Mouse (Mus musculus) hindbrain, embryonic 16.5 days (tissue): Measurements from ENCODE around the gene Smim4. TPM values are rescaled to one million over a fixed set of nuclear protein-coding genes. Genes with fewer than 3 reads are reported as not detected.

Experiments used
- ATAC-seq: fragments of 200-750 bp; cut with Nextera tagmentation; 2 replicates; pipeline ENCODE4 v1.8.0; 2017; ENCODE audit warnings: moderate TSS enrichment, moderate library complexity
- H3K27ac ChIP-seq: fragments of 300-500 bp; sonication (generic); 2 replicates; pipeline ENCODE4 v1.5.1; 2014; ENCODE audit warnings: low read depth, mild to moderate bottlenecking, control low read depth, low read length, moderate library complexity
- H3K27me3 ChIP-seq: fragments of 300-500 bp; sonication (generic); replicated peaks from 2 replicates; pipeline ENCODE4 v1.6.1; 2014; ENCODE audit warnings: low read length; ENCODE audit not compliant: control insufficient read depth, insufficient read depth
- H3K36me3 ChIP-seq: fragments of 300-500 bp; sonication (generic); 2 replicates; pipeline ENCODE4 v1.6.1; 2014; ENCODE audit warnings: mild to moderate bottlenecking, low read length, moderate library complexity, mixed read lengths; ENCODE audit not compliant: control insufficient read depth, insufficient read depth
- H3K4me1 ChIP-seq: fragments of 300-500 bp; sonication (generic); 2 replicates; pipeline ENCODE4 v1.6.1; 2014; ENCODE audit warnings: low read depth, low read length; ENCODE audit not compliant: control insufficient read depth, insufficient read depth
- H3K4me2 ChIP-seq: fragments of 300-500 bp; sonication (generic); 2 replicates; pipeline ENCODE4 v1.6.1; 2014; ENCODE audit warnings: mild to moderate bottlenecking, low read length, control low read depth, moderate library complexity
- H3K4me3 ChIP-seq: fragments of 300-500 bp; sonication (generic); 2 replicates; pipeline ENCODE4 v1.5.1; 2014; ENCODE audit warnings: mild to moderate bottlenecking, low read length, control low read depth, moderate library complexity
- H3K9ac ChIP-seq: fragments of 300-500 bp; sonication (generic); 2 replicates; pipeline ENCODE4 v1.6.1; 2014; ENCODE audit warnings: low read depth, mild to moderate bottlenecking, control low read depth, low read length, moderate library complexity
- H3K9me3 ChIP-seq: fragments of 300-500 bp; sonication (generic); 2 replicates; pipeline ENCODE4 v1.6.1; 2014; ENCODE audit warnings: mild to moderate bottlenecking, low read length, moderate library complexity; ENCODE audit not compliant: control insufficient read depth
- WGBS: fragments of 180-500 bp; shearing (Covaris S2); extraction: QIAGEN DNeasy Blood & Tissue Kit; methylation state at CpG from one replicate; pipeline ENCODE4 v1.1.7; 2014; 5-methylcytosine and 5-hydroxymethylcytosine counted together
- polyA plus RNA-seq: library from polyadenylated mRNA; unstranded; fragments of >200 nt; fragmentation: Nextera tagmentation; extraction: Ambion mirVana; gene quantifications from 2 replicates; pipeline ENCODE4 v1.2.1, GENCODE M21; 2015

Gene Smim4
- polyA plus RNA-seq, 1 experiment from 2014 or later: 51.3 TPM

DNA sequence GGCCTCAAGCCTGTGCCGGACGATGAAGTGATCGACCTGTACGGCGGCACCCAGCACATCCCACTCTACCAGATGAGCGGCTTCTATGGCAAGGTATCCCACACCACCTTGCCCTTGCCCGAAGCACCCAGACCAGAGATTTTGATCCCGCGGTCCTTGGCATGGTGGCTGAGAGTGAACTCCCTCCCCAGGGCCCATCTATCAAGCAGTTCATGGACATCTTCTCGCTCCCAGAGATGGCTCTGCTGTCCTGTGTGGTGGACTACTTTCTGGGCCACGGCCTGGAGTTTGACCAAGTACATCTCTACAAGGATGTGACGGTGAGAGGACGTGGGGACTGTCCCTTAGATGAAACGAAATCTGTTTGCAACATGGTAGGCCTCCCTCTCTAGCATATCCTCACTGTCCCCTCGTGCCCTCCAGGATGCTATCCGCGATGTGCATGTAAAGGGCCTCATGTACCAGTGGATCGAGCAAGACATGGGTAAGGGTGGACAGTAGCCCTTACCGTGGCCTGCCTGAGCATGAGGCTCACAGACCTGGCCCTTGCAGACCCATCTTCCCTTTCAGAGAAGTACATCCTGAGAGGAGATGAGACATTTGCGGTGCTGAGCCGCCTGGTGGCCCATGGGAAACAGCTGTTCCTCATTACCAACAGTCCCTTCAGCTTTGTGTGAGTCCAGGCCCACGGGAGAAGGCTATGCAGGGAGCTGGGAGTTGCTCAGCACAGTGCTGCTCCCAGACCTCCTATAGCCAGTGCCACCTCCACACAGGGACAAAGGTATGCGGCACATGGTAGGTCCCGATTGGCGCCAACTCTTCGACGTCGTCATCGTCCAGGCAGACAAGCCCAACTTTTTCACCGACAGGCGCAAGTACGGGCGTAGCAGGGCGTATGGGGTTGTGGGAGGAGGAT, 7.0 kb upstream of the Smim4 start:
- no peak for ATAC-seq
- H3K4me2 ChIP-seq: no peak overlapping the region
- no peak overlapping the region for H3K27ac ChIP-seq
- peaks cover 10% of the 10 kb centered on the region for H3K36me3 ChIP-seq
- no peaks in the 10 kb centered on the region for H3K27me3 ChIP-seq
- no peak overlapping the region for H3K4me3 ChIP-seq
- H3K9me3 ChIP-seq: no peaks in the 10 kb centered on the region
- H3K4me1 ChIP-seq: peaks cover 23% of the 10 kb centered on the region
- H3K9ac ChIP-seq: no peak overlapping the region
- 96% methylated on average over 34 of the region's 34 CpGs for WGBS

DNA sequence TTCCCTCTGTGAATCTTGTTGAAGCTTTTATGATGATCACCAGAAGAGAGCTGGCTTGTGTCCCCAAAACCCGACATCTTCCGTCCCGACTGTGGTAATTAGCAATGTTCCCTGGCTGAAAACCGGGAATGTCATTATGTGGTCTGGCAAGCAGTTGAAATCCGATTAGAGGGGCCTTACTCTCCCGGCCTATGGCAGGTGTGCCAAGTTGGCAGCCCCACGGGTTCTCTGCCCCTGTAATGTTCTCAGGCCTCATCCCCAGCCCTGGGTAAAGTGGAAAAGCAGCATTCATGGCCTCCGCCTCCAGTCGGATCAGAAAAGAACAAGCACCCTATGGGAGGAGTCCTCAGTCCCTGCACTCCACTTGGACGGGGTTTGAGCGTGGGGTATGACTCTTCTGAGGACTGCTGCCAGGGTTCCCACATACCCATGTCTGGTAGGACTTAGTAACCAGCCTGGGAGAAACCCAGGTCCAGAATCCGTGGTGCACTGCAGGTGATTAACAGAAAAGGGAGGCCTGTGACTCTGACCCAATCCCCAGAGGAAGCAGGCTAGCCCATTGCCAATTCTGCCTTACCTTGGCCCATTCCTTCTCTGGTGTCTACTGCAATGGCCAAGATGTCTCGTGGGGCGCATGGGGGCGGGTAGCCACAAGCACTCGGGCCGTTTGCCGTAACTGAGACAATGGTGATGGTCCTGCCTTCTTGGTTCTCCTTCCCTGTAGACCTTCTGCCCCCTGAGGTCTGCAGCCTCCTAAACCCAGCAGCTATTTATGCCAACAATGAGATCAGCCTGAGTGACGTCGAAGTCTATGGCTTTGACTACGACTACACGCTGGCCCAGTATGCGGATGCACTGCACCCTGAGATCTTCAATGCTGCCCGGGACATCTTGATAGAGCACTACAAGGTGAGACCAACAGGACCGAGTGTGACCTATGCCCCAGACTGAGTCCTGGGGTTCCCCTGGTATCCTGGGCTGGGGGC, 5.6 kb upstream of the Smim4 start:
- Histone ChIP-seq H3K27ac (peak overlapping the region; percentile 57; the same call in 1 of the 2 replicates), H3K4me1 (peaks cover 29% of the 10 kb centered on the region)
- 77% methylated on average over 25 of the region's 25 CpGs for WGBS

DNA sequence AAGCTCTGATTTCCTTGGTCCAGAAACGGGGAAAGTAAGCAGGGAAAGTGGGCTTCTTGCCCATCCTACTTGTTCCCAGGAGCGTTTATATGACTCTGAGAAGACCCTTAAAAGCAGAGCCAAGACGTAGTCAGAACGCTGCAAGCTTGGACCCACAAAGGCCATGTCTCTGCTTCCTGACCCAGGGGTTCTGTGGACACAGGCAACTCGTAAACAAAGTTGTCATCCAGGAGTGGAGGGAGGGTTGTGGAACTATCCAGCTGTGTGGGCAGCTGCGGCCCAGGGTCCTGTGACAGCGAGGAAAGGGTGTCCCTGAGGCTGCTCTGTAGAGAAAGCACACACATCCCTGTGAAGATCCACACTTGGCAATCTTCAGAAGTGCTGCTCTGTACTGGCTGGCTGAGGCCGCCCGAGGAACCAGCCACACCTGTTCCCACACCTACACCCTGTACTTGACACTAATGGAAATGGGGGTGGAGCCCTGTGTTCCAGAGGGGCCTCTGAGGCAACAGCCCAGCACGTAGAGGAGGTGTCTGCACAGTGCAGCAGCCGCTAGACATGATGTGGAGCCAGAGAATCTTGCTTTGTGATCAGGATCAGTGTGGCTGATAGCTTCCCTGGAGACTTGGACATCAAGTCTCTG, 4.4 kb upstream of the Smim4 start:
- no peak overlapping the region for H3K27ac ChIP-seq
- H3K27me3 ChIP-seq: no peaks in the 10 kb centered on the region
- peaks cover 31% of the 10 kb centered on the region for H3K4me1 ChIP-seq
- ATAC-seq: no peak
- H3K4me2 ChIP-seq: peak overlapping the region; percentile 2
- H3K9ac ChIP-seq: 0 out of 2 replicates have a peak overlapping the region, but pooled peaks have one; percentile 13
- WGBS: 62% methylated on average over 11 of the region's 11 CpGs
- H3K36me3 ChIP-seq: peaks cover 7% of the 10 kb centered on the region
- H3K4me3 ChIP-seq: no peak overlapping the region
- H3K9me3 ChIP-seq: no peaks in the 10 kb centered on the region

More for the DNA sequence above, 5.6 kb upstream of the Smim4 start:
- H3K9me3 ChIP-seq: no peaks in the 10 kb centered on the region
- ATAC-seq: peak; percentile 2; the same call in 1 of the 2 replicates
- no peaks in the 10 kb centered on the region for H3K27me3 ChIP-seq
- 0 out of 2 replicates have a peak overlapping the region, but pooled peaks have one; percentile 13 for H3K4me2 ChIP-seq
- H3K36me3 ChIP-seq: peaks cover 7% of the 10 kb centered on the region
- no peak overlapping the region for H3K9ac ChIP-seq
- H3K4me3 ChIP-seq: no peak overlapping the region

DNA sequence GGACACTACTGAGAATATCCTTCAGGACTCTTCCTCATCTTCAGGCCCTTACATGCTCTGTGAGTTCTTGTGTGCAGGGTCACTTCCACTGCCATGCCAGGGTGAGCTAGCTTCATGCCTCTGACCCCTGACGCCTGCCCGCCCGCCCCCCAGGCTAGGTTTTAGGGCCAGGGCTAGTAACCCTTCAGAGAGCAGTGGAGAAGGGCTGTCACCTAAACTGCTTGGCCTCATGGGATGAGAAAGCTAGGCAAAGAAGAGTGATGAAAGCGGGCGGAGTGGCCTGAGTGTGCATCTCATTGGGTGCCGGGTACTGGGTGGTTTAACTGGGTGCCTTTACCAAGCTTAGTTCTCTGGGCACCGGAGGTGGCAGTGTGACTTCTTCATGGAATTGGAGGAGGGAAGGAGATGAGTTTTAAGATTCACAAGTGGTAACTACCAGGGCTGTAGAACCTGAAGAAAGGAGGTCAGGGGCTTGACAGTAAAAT, 3.8 kb upstream of the Smim4 start:
- Histone ChIP-seq H3K27ac (no peak overlapping the region), H3K36me3 (peaks cover 7% of the 10 kb centered on the region), H3K4me2 (peak overlapping the region; percentile 57), H3K4me3 (peak overlapping the region; percentile 55), H3K9ac (no peak overlapping the region), H3K9me3 (no peaks in the 10 kb centered on the region), H3K27me3 (no peaks in the 10 kb centered on the region), H3K4me1 (peaks cover 34% of the 10 kb centered on the region)
- ATAC-seq: no peak
- WGBS: 86% methylated on average over 7 of the region's 7 CpGs

DNA sequence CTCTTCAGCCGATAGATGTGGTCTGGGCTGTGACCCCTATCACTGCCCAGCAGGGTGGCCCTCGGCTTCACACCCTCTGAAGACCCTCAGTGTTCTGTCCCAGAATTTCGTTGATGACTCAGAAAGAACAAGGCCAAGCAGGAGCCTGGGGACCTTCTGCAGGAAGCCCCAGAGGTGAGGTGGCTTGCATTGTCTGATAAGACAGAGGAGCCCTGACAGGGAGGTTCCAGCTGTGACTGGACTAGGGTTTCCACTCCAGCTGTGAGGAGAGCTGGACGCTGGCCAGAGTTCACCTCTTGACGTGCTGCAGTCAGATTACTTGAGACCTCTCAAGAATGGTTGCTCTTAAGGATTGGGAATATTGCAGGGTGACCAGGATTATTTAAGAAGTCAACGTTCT, 3.3 kb upstream of the Smim4 start:
- Histone ChIP-seq H3K9me3 (no peaks in the 10 kb centered on the region), H3K4me1 (peaks cover 38% of the 10 kb centered on the region), H3K36me3 (peaks cover 7% of the 10 kb centered on the region), H3K27ac (no peak overlapping the region), H3K4me3 (peak overlapping the region; percentile 55), H3K27me3 (no peaks in the 10 kb centered on the region), H3K4me2 (peak overlapping the region; percentile 57), H3K9ac (peak overlapping the region; percentile 72)
- no peak for ATAC-seq
- 13% methylated on average over 6 of the region's 6 CpGs for WGBS

DNA sequence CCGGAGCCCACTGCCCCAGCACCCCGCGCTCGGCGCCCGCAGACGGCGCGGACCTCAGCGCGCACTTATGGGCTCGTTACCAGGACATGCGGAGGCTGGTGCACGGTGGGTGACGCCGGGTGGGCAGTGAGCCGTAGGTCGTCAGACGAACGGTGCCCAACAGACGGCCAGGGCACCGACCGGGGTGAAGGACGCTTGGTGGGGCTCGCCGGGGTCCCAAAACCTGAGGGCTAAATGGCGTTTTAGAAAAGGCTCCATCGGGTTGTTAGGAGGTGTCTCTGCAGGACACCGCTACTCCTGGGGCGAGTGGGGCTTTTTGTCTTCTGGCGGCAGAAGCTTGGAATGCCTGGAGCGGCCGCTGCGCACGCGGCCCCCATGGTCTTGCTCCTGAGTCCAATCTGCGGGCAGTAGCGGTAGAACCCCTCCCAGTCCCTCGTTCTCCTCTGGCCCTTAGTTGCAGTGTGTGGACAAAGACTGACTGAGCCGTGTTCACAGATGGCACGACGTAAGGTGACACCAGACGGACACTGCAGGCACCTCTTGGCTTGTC, 2.6 kb upstream of the Smim4 start:
- Histone ChIP-seq H3K36me3 (no peaks in the 10 kb centered on the region; the same call in 1 of the 2 replicates), H3K4me2 (peak overlapping the region; percentile 57), H3K27me3 (no peaks in the 10 kb centered on the region), H3K4me3 (peak overlapping the region; percentile 55), H3K27ac (peak overlapping the region; percentile 90), H3K9ac (peak overlapping the region; percentile 72), H3K9me3 (no peaks in the 10 kb centered on the region), H3K4me1 (peaks cover 43% of the 10 kb centered on the region)
- ATAC-seq: peak; percentile 13
- under 1% methylated on average over 43 of the region's 43 CpGs for WGBS

DNA sequence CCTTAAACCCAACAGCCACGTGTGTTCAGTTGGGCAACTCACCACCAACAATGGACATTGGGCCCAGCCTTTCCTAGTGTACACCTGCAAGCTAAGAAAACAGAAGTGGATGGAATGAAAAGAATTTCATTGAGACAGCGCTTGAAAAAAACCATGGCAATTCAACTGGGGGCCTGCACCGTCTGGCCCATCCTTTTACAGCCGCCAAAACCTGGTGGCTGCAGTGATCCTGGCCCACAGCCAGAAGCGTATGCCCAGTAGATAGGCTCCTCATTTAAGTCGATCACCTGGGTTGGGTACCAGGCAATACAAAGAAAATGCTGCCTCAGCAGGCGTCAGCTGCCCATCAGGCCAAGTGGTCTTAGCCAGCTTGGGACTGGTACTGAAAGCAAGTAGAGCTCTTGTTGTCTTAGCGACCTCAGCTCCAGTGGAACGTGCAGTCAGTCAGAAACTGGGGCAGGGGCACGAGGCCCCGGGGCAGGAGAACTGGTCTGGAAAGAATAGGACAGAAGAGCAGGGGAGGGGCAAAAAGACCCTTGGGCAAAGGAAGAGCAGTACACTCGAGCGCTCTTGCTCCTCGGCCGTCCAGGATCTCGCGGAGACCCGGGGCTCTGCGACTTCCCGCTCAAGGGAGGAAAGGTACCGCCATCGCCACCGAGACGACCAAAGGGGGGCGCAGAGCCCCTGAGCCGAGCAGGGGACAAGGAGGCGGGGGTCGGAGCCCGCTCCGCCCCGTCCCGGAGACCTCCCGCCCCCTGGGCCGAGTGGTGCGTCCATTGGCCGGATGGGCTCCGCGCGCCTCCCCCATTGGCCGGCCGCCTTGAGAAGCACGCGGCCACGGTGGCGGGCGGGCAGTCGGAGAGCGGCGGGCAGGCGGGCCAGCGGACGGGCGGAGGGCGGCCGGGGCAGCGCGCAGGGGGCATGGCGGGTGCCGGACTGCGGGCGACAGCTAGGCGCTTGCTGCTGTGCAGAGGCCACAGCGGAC, 1.8 kb upstream of the Smim4 start, which contains the start of gene Nt5dc2:
Gene Nt5dc2 (plus strand): TSS at position 818 of the 985 bp plus-strand sequence.
- WGBS: 5% methylated on average over 42 of the region's 63 CpGs
- peak; percentile 81 for ATAC-seq
- peaks cover 43% of the 10 kb centered on the region for H3K4me1 ChIP-seq

More for the DNA sequence above, 1.8 kb upstream of the Smim4 start, which contains the start of gene Nt5dc2:
- H3K9me3 ChIP-seq: no peaks in the 10 kb centered on the region
- H3K27ac ChIP-seq: peak within 1 kb of the TSS; percentile 90
- H3K9ac ChIP-seq: peak within 1 kb of the TSS; percentile 72
- H3K36me3 ChIP-seq: no peaks in the 10 kb centered on the region
- no peaks in the 10 kb centered on the region for H3K27me3 ChIP-seq
- H3K4me2 ChIP-seq: peak within 1 kb of the TSS; percentile 57
- peak within 1 kb of the TSS; percentile 55 for H3K4me3 ChIP-seq
